Mouse (Mus musculus) forebrain, embryonic 10.5 days (tissue): ENCODE results near the gene Skap1. TPM values are rescaled to one million over a fixed set of nuclear protein-coding genes. Genes with fewer than 3 reads are reported as not detected.

Experiments
- DNase-seq: peaks from one replicate; pipeline ENCODE4 v3.0.0-alpha.2; 2017; ENCODE audit warnings: low spot score; ENCODE audit errors: extremely low spot score
- H3K27ac ChIP-seq: fragments of 300-500 bp; sonication (generic); 2 replicates; pipeline ENCODE4 v1.5.1; 2016; ENCODE audit warnings: mild to moderate bottlenecking
- H3K27me3 ChIP-seq: fragments of 300-500 bp; sonication (generic); 2 replicates; pipeline ENCODE4 v1.6.1; 2016; ENCODE audit warnings: mild to moderate bottlenecking; ENCODE audit not compliant: poor library complexity, severe bottlenecking
- H3K36me3 ChIP-seq: fragments of 300-500 bp; sonication (generic); replicated peaks from 2 replicates; pipeline ENCODE4 v1.6.1; 2016; ENCODE audit warnings: mild to moderate bottlenecking, moderate library complexity
- H3K4me1 ChIP-seq: fragments of 300-500 bp; sonication (generic); 2 replicates; pipeline ENCODE4 v1.6.1; 2016
- H3K4me3 ChIP-seq: fragments of 300-500 bp; sonication (generic); 2 replicates; pipeline ENCODE4 v1.5.1; 2016; ENCODE audit warnings: mild to moderate bottlenecking, moderate library complexity
- H3K9me3 ChIP-seq: fragments of 300-500 bp; sonication (generic); 2 replicates; pipeline ENCODE4 v1.6.1; 2016; ENCODE audit warnings: mild to moderate bottlenecking, moderate library complexity
- WGBS: fragments of 180-500 bp; shearing (Covaris S2); methylation state at CpG from one replicate; pipeline ENCODE4 v1.1.7; 2016; 5-methylcytosine and 5-hydroxymethylcytosine counted together
- polyA plus RNA-seq: library from polyadenylated mRNA; unstranded; fragments of >200 nt; fragmentation: Nextera tagmentation; extraction: Ambion mirVana; gene quantifications from 2 replicates; pipeline ENCODE4 v1.2.1, GENCODE M21; 2016

Skap1 gene
- polyA plus RNA-seq, 1 experiment from 2014 or later, result 2.2 TPM

DNA sequence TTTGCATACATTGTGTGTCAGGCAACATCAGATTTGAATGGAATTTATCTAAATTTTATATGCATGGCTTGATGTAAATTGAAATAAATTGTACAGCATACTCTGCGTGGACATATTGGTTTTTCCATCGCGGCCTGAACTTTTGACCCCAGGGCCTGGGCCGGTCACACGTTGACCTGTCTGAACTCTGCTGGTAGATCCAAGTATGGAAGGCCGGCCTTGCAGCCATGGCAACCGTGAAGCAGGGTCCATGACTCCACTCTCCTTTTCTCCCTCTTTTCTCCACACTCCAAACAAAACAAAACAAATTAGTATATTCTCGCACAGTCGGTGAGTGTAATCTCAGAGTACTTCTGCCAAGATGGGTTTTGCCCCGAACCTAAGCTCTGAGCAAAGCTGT, 118.2 kb downstream of the Skap1 start:
- Histone ChIP-seq H3K4me1 (peaks cover 45% of the 10 kb centered on the region), H3K36me3 (no peaks in the 10 kb centered on the region), H3K27me3 (peaks cover 13% of the 10 kb centered on the region; the same call in 1 of the 2 replicates), H3K4me3 (no peak overlapping the region), H3K27ac (no peak overlapping the region), H3K9me3 (no peaks in the 10 kb centered on the region)
- WGBS, result 22% methylated on average over 10 of the region's 10 CpGs
- DNase-seq, result peak; percentile 34

DNA sequence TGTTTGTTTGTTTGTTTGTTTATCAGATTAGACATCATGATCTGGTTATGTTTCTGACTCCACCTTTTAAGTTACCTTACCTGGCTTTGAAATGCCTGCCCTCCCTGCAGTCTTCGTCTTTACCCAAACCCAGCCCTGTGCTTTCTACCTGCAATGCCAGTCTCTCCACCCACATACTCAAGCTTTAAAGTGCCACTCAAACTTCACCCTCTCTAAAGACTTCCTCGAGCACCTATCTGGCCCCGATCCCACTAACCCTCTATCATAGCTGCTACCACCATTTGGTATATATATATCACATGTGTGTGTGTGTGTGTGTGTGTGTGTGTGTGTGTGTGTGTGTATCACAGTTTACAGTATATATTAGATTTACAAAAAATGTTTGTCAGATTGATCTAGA, 125.4 kb downstream of the Skap1 start:
- Histone ChIP-seq H3K4me3 (no peak overlapping the region), H3K4me1 (no peaks in the 10 kb centered on the region), H3K36me3 (no peaks in the 10 kb centered on the region), H3K27me3 (no peaks in the 10 kb centered on the region), H3K9me3 (no peaks in the 10 kb centered on the region), H3K27ac (no peak overlapping the region)
- 81% methylated on average over 3 of the region's 3 CpGs for WGBS
- DNase-seq, result no peak

DNA sequence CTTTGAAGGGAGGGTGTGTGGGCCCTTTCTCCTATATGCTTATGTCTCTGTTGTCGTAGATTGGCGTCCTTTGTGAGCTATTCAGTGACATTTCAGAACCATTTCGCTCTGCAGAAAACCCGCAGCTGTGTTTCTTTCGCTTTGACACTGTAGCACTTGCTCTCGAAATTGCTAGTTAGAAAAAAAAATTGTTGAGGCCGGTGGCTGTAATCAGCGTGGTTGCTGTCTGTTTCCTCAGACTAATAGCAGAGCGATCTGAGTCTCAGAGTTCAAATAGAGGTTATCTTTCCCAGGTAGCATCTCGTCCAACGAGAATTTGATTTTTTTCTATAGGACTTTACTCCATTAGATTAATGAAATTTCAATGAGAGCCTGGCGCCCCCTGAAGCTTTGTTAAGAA, 131.5 kb downstream of the Skap1 start:
- Histone ChIP-seq H3K9me3 (no peaks in the 10 kb centered on the region), H3K27ac (no peak overlapping the region), H3K36me3 (no peaks in the 10 kb centered on the region), H3K4me3 (peak overlapping the region; percentile 14; the same call in 1 of the 2 replicates), H3K27me3 (0 out of 2 replicates have a peak, but pooled peaks cover 5% of the 10 kb centered on the region), H3K4me1 (peaks cover 22% of the 10 kb centered on the region)
- WGBS, result 54% methylated on average over 12 of the region's 12 CpGs
- no peak for DNase-seq

DNA sequence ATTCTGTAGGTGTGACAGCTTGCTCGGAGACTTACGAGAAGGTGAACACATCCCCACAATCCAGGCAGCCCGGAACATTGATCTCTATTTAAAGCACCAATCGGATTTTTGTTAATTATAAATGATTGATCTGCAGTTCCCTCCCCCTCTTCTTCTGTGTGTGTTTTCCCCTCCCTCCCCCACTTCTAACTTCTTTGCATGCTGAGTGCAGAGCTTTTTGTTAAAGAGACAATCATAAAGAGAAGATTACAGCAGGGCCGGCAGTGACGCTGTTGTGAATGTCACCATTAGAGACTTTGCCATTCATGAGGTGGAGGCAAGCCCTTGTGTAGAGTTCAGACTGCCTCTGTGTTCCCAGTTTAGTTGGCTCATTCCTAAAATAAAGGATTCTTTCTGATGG, 131.9 kb downstream of the Skap1 start:
- peak overlapping the region; percentile 14; the same call in 1 of the 2 replicates for H3K4me3 ChIP-seq
- no peaks in the 10 kb centered on the region for H3K9me3 ChIP-seq
- 22% methylated on average over 6 of the region's 6 CpGs for WGBS
- H3K4me1 ChIP-seq, result peaks cover 22% of the 10 kb centered on the region
- 0 out of 2 replicates have a peak, but pooled peaks cover 5% of the 10 kb centered on the region for H3K27me3 ChIP-seq
- H3K36me3 ChIP-seq, result no peaks in the 10 kb centered on the region
- no peak overlapping the region for H3K27ac ChIP-seq
- DNase-seq, result no peak

DNA sequence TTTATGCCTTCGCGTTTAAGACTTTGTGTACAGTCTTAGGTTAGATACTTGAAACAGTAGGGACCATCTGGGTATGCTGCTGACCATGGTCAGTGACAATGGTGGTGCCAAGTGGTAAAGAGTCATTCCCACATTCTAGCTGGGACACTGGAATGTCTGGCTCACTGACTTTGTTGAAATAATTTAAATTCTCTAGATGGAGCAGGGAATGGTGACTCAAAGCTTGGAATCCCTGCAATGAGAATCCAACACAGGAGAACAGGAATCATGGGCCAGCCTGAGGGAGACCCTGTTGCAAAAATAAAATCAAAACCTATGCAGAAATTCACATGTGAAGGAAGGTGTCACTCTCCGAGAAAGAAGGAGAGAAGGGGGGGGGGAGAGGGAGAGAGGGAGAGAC, 138.4 kb downstream of the Skap1 start:
- whole genome bisulfite sequencing, result 84% methylated on average over 3 of the region's 3 CpGs
- Histone ChIP-seq H3K4me3 (no peak overlapping the region), H3K27ac (no peak overlapping the region), H3K9me3 (no peaks in the 10 kb centered on the region), H3K4me1 (peaks cover 5% of the 10 kb centered on the region; the same call in 1 of the 2 replicates), H3K27me3 (no peaks in the 10 kb centered on the region; the same call in 1 of the 2 replicates), H3K36me3 (no peaks in the 10 kb centered on the region)
- no peak for DNase-seq

DNA sequence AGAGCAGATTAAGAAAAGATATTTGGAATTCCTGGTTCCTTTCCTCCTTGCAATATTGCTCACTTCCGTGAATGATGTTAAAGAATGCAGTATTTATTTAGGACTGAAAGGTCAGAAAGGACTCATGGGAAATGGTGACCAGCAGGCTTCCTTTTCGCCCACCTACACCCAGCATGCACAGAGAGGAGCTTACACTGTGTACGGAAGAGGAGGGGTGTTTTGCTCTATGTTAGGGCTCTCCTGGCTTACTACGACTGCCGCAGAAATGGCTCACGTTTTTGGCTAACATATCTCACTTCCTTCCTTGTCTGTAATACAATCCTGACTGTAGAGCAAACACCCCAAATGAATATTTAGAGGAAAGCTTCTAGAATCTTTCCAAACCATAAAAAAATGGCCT, 139.9 kb downstream of the Skap1 start:
- Histone ChIP-seq H3K4me1 (peaks cover 5% of the 10 kb centered on the region; the same call in 1 of the 2 replicates), H3K4me3 (no peak overlapping the region), H3K36me3 (no peaks in the 10 kb centered on the region), H3K9me3 (no peaks in the 10 kb centered on the region), H3K27me3 (no peaks in the 10 kb centered on the region; the same call in 1 of the 2 replicates), H3K27ac (no peak overlapping the region)
- DNase-seq, result no peak
- WGBS, result 76% methylated on average over 6 of the region's 6 CpGs

DNA sequence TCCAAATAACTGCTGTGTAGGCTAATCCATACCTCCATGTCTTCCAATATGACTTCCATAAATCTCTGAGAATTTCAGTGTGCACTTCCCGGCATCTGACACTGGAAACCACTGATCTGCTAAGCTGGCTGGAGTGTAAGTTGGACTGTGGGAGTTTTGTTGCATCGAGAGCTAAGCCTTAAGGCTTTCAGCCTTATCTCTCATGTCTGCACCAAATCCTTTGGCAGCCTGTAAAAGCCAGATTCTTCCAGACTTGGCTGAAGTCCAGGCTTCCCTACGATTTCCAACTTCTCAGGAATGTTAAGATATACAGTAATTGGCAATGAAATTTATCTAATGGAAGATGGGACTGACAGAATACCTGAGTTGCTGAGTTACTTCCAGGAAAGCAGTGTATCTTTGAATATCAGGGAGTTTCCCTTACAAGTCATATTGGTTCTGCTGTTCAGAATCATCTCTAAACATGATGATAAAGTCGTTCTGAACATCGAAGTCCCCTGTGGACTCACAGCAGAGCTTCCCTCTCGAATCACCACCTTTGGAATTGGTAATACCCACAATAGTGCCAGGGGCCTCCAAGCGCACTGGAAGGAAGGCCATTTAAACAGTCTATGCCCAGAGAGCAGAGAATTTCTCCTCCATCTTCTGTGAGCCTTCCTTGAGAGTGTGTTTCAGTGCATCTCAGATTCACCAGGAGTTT, 140.5 kb downstream of the Skap1 start:
- H3K4me1 ChIP-seq, result peaks cover 5% of the 10 kb centered on the region; the same call in 1 of the 2 replicates
- no peak for DNase-seq
- H3K9me3 ChIP-seq, result no peaks in the 10 kb centered on the region
- H3K4me3 ChIP-seq, result no peak overlapping the region
- H3K27me3 ChIP-seq, result no peaks in the 10 kb centered on the region; the same call in 1 of the 2 replicates
- WGBS, result 81% methylated on average over 7 of the region's 7 CpGs
- no peaks in the 10 kb centered on the region for H3K36me3 ChIP-seq
- no peak overlapping the region for H3K27ac ChIP-seq

DNA sequence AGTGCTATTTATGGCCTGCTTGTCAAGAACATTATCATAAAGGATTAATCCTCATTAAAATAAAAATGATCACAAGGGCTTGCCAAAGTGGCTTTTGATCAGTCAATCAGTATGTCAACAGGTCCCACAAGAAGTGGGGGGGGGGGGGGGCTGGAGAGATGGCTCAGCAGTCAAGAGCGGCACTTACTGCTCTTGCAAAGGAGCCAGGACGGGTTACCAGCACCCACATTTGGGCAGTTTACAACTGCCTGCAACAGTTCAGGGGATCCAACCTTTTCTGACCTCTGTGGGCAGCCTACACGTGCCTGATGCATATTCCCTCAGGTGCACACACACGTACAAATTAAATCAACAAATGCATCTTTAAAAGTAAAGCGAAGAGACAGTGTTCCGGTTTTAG, 141.1 kb downstream of the Skap1 start:
- Histone ChIP-seq H3K27me3 (no peaks in the 10 kb centered on the region; the same call in 1 of the 2 replicates), H3K36me3 (no peaks in the 10 kb centered on the region), H3K4me1 (peaks cover 5% of the 10 kb centered on the region; the same call in 1 of the 2 replicates), H3K9me3 (no peaks in the 10 kb centered on the region), H3K27ac (no peak overlapping the region), H3K4me3 (no peak overlapping the region)
- no peak for DNase-seq
- WGBS, result 90% methylated on average over 6 of the region's 6 CpGs

DNA sequence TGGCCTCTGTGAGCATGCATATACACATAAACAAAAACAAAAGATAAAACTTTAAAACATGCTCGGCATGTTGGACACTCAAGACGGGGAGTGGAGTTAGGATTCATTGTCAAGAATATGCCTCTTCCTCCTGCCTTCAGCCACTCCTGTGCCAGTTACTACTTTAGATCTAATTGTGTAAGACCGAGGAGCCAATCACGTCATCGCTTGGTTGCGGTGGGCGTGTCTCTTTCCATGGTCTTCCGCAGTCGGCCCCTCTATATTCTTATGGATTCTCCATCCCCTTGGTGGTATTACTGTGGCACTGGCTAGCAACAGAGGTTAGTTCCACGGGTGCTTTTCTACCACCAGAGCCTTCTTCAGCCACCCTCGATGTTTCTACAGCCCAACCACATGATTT, 148.2 kb downstream of the Skap1 start:
- 85% methylated on average over 11 of the region's 11 CpGs for WGBS
- Histone ChIP-seq H3K36me3 (no peaks in the 10 kb centered on the region), H3K27me3 (no peaks in the 10 kb centered on the region; the same call in 1 of the 2 replicates), H3K4me1 (no peaks in the 10 kb centered on the region), H3K4me3 (no peak overlapping the region), H3K27ac (no peak overlapping the region), H3K9me3 (no peaks in the 10 kb centered on the region)
- no peak for DNase-seq

DNA sequence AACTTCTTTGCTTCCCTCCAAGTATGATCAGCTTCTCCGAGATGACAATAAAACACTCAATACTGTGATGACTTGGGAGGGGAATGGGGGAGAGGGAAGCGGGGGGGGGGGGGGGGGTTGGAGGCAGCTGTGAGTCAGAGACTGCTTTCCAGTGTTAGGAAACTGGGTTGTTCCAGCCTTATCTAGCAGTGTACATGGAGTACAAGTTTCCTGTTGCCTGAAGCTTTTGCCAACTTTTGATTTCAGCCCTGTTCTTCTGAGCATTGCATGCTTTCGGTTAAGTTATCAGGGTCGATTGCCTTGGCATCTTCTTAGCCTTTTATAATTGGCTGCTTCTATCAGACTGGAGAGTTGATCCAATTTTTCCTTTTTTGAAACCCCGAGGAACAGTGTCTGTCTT, 152.4 kb downstream of the Skap1 start:
- H3K4me1 ChIP-seq, result peaks cover 24% of the 10 kb centered on the region
- H3K36me3 ChIP-seq, result no peaks in the 10 kb centered on the region
- peaks cover 25% of the 10 kb centered on the region for H3K27me3 ChIP-seq
- no peak overlapping the region for H3K4me3 ChIP-seq
- H3K27ac ChIP-seq, result no peak overlapping the region
- no peaks in the 10 kb centered on the region for H3K9me3 ChIP-seq
- DNase-seq, result no peak
- 68% methylated on average over 5 of the region's 5 CpGs for WGBS

DNA sequence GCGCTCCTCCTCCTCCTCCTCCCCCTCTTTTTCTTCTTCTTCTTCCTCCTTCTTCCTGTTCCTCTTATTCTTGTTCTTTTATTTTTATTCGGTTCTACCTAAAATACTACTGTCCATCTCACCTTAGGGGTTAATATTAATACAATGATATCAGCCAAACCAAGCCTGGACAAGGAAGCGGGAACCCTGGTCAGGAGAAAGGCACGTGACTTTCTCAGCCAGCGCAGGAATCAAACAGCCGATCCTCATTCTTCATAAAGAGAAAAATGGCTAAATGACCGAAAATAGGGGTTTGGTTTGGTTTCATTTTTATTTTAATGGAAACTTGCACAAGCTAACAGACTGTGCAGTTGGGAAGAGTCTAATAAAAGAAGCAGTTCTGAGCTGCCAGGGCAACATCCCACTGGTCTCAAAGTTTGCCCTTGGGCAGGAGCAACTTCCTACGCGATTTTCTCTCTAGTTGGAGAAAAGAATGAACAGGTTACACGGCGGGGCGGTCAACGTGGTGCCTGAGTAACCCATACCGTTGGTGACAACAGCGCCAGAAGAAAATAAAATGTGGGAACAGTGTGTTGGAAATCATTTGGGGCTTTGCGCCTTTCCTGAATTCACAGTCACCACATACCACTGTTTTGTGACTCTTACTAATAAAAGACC, 154.5 kb downstream of the Skap1 start:
- no peak for DNase-seq
- H3K9me3 ChIP-seq, result no peaks in the 10 kb centered on the region
- no peaks in the 10 kb centered on the region for H3K36me3 ChIP-seq
- peaks cover 31% of the 10 kb centered on the region for H3K4me1 ChIP-seq
- no peak overlapping the region for H3K27ac ChIP-seq
- 75% methylated on average over 16 of the region's 16 CpGs for WGBS
- peaks cover 38% of the 10 kb centered on the region for H3K27me3 ChIP-seq
- no peak overlapping the region for H3K4me3 ChIP-seq

DNA sequence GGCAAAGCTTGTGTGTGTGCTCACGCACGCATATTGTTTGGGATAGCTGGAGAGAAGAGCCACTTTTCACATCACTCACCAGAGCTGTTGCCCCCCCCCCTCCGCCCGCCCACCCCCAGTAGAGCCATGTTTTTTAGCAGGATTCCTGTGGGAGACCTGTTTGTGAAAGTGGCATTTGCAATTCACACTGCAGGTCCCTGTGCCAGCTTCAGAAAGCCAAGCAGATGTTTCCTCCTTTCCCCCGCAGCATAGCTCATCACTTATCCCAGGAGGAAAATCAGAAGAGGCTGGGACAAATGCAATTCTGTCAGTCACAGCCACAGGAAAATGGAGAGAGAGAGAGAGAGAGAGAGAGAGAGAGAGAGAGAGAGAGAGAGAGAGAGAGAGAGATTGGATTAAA, 155.2 kb downstream of the Skap1 start:
- Histone ChIP-seq H3K4me3 (no peak overlapping the region), H3K9me3 (no peaks in the 10 kb centered on the region), H3K27ac (no peak overlapping the region), H3K4me1 (peaks cover 31% of the 10 kb centered on the region), H3K36me3 (no peaks in the 10 kb centered on the region), H3K27me3 (peaks cover 38% of the 10 kb centered on the region)
- DNase-seq, result no peak
- 42% methylated on average over 5 of the region's 5 CpGs for whole genome bisulfite sequencing

DNA sequence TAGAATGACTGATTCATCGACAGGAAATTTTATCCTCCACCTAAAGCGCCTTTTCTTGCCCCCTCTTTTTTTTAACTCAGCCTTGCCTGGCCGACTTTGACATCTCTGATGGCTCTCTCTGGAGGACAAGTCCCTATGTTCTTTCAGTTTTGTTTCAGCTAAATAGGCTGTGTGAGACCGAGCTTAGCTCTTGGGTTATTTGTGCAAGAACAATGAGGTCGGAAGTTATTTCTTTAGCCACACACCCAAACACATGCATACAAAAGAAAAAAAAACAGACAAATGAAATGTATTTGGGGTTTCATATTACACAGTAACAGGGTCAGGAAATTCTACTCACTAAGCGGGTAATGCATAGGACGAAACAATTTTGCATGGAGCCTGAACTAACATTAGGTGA, 155.6 kb downstream of the Skap1 start:
- Histone ChIP-seq H3K9me3 (no peaks in the 10 kb centered on the region), H3K36me3 (no peaks in the 10 kb centered on the region), H3K27me3 (peaks cover 38% of the 10 kb centered on the region), H3K4me1 (peaks cover 31% of the 10 kb centered on the region), H3K4me3 (no peak overlapping the region), H3K27ac (no peak overlapping the region)
- no peak for DNase-seq
- WGBS, result 41% methylated on average over 7 of the region's 7 CpGs
